Mouse (Mus musculus) heart, postnatal 10 days (tissue): ENCODE measurements around the gene Gm20503. TPM values are rescaled to one million over a fixed set of nuclear protein-coding genes. Genes with fewer than 3 reads are reported as not detected.

Source experiments
- DNase-seq, 2 experiments: peaks; one replicate each; pipeline ENCODE4 v3.0.0; 2021
- intact Hi-C: fragments of 180-260 bp; cut with DNase I; formaldehyde crosslinking; loops from one replicate; pipeline ENCODE4 v1.15.1; 2025
- total RNA-seq, 2 experiments: library from RNA; stranded (reverse); gene quantifications; 2 replicates each; pipeline ENCODE4 v1.2.3; 2021

Gene Gm20503
- total RNA-seq, 2 experiments from 2014 or later: 3.7 TPM

DNA sequence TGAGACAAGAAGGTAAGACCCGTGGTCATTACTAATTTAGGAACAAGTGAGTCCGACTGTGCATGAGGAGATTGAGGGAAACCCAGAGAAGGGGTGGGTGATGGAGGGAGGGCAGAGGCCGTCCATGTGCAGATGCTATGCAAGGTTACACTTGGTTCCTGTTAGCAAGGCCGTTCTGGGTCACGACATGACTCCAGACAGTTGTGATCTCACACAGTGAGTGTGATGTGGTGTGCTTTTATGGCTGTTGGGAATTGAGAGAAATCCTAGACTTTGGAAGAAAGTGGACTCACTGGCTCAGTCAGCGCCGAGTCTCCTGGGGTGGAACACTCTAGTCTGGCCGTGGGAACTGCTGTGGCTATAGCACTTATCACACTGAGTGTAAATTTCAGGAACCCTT is 3.2 kb downstream of the Gm20503 start:
- peak in 1 of 2 experiments; percentile 8 for DNase-seq
- intact Hi-C loops: no loop called here

DNA sequence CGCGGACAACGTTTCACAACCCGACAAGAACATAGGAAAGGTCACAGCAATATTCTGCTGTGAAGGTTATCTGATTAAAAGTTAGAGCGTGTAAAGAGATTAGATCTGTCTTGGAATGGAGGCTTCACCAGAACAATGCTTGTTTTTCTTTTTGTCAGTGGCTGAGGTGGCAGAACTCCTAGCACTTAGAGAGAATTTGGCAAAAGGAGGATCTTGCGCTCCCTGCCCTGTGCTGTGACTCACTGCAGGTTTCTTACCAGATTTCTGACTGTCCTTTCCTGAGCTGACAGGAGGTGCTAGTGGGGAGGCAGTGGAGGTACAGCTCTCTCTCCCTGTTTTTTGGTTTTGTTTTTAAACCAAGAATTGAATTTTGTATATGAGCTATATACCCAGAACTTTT is 4.0 kb downstream of the Gm20503 start:
- intact Hi-C loops: no loop called here
- no peak for DNase-seq

DNA sequence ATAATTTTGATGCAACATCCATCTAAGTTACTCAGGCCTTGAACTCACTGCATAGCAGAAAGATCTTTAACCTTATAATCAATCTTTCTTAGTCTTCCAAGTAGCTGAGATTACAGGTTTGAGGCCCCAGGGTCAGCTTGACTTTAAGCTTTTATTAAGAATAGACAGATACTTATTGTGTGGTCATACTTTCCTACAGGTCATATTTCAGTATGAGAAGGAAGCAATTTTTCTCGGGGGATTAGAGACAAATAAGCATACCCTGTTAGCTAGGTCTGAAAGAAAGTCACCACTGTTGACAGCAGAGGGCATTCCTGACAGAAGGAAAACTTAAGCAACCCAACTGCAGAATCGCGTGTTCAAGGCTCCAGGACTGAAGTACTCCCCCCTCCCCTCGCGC is 5.0 kb downstream of the Gm20503 start:
- DNase-seq: no peak
- intact Hi-C loops: no loop called here

DNA sequence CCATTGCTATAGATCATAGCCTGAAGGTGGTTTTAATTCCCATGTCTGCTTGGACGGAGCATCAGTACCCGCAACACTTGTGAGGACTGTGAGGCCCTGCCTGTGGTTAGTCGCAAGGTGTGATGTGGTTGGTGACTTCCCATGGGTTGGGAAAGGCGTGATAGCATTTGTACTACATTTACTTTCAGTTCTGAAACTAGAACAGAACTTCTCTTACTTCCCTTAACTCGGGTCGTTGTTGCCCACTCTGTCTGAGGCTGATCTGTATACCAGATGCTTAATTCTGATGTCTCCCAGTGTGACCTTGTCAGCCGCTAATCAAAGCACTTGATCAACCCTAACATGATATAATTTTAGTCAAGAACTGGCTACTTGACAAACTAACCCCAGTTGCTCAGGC is 6.2 kb downstream of the Gm20503 start:
- no peak for DNase-seq
- intact Hi-C loops: no loop called here

DNA sequence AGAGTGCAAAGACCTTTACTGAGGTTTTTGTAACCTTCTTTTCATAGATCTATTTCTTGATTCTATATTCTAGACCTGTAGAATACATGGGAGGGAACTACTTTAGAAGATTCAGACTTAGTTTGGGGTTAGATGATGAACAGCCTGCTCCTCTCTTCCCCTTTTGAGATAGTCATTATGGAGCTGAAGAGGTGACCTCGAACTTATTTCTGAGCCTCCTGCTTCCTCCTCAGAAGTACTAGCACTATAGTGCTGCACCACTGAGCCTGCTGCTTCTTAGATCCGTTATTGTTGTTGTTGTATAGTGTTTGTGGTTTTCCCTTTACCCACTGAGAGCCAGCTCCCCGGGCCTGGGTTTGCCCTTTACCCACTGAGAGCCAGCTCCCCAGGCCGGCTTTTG is 6.7 kb downstream of the Gm20503 start:
- intact Hi-C loops: no loop called here
- DNase-seq: no peak

DNA sequence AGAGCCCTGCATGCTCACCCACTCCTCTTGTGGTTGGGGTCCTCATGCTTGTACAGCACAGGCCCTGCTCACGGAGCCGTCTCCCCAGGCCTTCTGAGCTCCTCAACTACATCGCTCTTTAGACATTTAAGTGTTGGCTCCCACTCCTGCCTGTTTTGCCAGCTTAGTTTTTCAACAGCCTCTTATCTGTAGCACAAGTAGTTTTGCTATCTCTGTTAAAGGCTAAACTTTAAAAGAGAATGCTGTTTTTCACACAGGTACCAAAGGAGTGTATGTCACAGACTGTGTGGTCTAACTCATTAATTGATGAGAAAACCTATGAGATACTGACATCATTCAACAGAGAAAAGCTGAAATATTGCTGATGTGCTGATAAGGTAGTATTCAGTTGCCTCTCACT is 8.4 kb downstream of the Gm20503 start:
- intact Hi-C loops: no loop called here
- DNase-seq: no peak

DNA sequence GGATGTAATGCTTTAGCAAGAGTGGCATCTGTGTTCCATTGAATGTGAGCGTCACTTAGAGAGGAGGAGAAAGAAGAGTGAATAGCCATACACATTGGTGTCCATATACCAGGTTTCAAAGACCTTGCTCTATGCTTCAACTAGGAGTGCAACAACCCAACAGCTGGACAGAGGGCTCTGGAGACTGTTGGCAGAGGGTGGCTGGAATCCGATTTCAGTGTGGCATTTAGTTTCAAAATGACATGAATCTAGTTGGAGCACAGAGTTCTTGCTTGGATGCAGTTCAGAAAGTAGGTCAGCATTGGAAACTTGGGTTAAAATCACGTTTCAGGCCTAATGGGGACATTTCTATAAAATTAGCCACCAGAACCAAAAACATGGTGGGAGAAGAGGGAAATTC is 12.2 kb downstream of the Gm20503 start:
- intact Hi-C loops: no loop called here

DNA sequence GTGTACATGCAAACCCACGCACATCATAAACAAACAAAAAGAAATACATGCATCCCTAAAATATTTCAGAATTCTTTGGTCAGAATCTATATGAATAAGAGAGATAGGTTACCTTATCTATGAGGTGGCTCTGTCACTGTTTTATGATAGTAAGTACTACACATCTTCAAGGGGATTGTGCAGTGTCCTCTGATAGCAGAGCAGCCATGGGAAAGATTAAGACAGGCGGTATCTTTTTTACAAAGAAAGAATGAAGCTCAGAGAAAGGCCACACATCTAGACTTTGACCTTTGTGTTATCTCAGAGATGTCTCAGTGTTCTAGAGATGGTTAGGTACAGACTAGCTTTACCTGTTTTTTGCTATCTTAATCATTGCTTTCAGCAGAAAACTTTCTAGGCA is 13.9 kb downstream of the Gm20503 start:
- DNase-seq: no peak
- intact Hi-C loops: no loop called here

More for the DNA sequence above, 12.2 kb downstream of the Gm20503 start:
- no peak for DNase-seq

DNA sequence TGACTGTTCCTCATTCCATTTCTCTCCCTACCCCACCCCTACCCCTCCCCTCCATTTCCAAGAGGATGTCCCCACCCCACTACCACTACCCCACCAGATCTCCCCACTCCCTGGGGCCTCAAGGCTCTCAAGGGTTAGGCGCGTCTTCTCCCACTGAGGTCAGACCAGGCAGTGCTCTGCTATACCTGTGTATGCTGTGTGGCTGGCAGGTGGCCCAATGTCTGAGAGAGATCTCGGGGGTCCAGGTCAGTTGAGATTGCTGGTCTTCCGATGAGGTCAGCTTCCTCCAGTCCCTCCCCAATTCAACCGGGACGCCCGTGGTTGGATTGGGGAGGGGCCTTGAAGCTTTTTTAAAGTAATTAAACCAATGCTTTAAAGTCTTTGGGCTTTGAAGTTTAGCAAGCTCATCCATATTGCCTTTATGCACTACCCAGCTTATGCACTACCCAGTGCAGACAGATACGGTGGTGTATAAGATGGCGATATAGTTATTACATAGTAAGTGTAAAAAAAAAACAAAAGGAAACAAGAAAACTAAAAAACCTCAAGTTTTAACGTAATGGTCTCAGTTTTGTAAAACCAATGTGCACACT is 31.4 kb downstream of the Gm20503 start:
- intact Hi-C loops: loop anchor here (2.0 kb wide), 1 partner anchor 30 kb away; no protein-coding TSS in a partner anchor
- DNase-seq: no peak

DNA sequence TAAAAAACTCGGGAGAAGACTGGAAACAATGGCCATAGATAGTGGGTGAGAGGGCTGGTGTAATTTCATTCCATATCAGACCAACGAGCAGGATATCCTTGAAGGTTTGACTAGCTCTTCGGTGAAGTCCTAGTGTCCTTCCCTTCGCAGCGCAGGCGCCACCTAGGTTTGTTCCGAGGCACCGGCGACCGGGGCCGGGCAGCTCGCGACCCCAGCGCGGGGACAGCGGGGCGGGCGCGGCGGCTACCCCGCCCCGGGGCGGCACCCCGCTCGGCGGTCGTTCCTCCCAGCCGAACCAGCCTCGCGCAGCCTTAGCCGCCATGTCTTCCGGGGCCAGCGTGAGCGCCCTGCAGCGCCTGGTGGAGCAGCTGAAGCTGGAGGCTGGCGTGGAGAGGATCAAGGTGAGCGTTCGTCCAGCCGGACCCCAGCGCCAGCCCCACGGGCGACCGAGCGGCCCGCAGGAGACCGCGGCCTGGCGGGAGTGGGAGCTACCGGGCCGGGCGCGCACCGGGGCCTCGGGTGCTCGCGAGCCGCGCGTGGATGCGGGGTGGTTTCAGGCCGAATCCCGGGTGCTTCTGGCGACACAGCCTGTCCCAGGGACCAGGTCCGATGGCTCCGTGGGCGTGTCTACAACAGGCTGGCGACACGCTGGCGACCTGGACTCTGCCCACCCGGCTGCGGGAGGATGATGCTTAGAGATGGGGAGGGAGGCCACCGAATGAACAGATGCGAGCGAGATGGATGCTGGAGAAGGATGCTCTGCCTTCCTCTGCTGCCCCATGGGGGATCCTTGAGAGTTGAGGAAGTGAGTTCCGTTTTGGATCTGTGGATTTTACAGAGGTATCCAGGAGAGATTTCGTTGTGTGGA is 32.1 kb downstream of the Gm20503 start, which contains the start of gene Gng10:
Gng10 (plus strand) TSS at position 171 of the 868 bp plus-strand sequence.
- intact Hi-C loops: loop anchor here (2.0 kb wide), 1 partner anchor 30 kb away; no protein-coding TSS in a partner anchor
- peak; percentile 79 to 80 for DNase-seq

DNA sequence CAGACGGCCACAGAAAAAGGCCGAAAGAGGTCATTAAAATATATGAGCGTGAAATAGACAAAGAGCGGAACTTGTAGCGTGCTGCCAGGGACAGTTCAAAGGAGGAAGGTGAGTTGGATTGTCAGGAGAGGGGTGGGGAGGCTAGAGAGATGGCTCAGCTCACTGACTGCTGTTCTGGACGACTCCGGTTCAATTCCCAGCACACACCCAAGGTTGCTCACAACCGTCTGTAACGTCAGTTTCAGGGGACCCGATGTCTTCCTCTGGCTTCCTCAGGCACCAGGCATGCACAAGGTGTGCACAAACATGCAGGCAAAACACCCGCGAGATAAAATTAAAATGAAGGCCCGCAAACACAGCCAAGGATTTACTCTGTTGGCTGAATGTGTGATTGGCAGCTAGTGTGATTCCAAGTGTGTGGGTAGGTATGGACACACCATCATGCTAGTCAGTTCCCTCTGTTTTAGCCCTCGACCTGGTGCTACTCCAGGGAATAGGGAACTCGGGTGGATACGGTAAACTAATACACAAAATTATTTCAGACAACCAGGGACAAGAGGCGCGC is 32.9 kb downstream of the Gm20503 start:
- DNase-seq: no peak
- intact Hi-C loops: loop anchor here (1.0 to 2.0 kb wide), 2 partner anchors 31 to 51 kb away; no protein-coding TSS in a partner anchor

DNA sequence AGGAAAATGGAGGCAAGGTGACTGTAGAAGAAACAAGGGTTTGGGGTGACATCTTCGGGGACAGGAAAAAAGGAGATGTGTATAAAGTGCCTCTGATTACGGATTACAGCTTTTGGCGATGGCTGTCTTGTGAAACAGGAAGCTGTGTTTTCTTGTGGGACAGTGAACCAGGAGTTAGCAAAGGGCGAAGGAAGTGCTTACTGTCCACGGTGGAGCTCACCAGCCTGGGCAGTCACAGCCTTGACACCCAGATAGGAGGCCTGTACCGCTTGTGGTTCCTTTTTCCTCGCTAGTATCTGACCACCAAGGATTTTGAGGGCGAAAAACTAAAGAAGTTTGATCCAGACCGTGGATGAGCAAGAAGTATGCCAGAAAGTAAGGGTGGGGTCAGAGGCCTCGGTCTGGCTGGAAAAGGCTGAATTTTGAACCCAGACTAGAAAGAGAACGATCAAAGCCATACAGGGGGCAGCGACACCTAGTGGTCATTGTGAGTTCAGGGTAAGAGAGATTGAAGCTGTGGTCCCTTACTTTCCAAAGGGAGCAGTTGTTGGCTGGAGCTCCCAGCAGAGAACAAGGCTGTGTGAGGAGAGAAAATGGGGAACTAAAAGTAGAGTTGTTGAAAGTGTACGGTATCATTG is 33.6 kb downstream of the Gm20503 start:
- intact Hi-C loops: loop anchor here (1.0 kb wide), 1 partner anchor 51 kb away; no protein-coding TSS in a partner anchor
- DNase-seq: peak; percentile 81 to 87

DNA sequence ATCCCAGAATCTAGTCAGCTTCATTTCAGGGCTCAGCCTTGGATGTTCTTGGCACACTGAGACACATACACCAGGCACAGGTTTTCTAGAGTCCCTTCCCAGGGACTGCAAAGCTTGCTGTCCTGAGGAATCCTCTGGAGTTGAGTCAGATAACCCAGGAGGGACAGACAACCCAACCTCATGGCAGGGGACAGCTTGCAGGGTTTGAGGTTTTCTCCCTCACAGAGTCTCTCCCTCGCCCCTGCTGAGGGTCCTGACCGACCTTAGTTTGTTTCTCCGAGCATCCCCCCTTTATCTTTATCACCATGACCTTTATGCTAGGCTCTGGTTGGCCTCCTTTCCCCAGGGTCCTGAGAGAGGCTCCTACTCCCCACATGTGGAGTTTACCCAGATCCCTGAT is 34.5 kb downstream of the Gm20503 start:
- intact Hi-C loops: no loop called here
- no peak for DNase-seq

DNA sequence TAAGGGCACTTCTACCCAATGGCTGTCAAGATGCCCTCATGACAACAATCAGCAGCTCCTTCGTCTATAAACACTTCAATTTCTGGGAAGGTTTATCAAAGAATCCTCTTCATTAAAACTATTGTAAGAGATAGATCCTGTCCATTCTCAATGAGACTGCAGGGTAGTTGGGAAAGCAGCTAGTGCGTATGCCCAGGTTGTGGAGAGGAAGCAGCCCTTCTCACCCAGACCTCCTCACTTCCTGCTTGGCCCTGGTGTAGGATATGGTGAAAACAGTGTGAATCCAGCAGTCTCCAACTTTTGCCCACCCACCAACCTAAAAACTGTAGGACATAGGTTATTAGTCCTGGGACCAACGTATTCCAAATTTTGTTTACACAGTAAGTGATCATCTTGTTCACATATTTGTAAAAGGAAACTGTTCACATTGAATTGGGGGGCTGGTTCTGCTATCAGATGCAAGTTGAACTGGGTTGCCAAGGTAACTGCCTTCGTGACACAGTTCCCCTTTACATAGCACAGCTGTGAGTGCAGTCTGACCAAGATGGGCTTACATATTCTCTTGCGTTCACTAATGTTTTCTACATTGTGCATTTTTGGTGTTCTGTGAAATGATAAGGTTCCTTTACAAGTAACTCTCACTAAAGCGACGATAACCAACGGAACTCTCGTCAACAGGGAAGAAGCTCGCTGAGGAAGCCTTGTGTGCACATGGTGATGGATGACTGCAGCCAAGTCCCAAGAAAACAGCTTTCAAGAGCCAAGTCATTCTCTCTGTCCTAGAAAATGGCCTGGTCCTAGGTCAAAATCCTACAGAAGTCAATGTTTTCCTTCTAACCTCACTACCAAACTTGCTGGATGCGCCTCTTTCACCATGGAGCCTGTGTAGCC is 37.6 kb downstream of the Gm20503 start:
- intact Hi-C loops: no loop called here
- DNase-seq: no peak

DNA sequence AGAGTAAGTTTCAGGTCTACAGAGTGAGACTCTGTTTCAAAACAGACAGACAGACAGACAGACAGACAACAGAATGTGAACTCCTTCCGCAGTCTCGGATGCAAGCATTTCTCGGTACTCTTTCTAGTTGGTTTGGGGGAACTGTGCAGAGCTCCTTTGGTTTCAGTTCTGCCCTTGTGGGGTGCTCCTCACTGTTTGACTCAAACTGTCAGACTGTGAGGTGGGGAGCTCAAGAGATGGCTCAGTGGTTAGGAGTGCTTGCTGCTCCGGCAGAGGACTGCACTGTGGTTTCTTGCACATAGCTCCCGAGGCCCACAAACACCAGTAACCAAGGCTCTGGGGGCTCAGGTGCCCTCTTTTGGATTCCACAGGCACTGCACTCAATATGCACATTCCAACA is 40.1 kb downstream of the Gm20503 start:
- DNase-seq: no peak
- intact Hi-C loops: no loop called here

DNA sequence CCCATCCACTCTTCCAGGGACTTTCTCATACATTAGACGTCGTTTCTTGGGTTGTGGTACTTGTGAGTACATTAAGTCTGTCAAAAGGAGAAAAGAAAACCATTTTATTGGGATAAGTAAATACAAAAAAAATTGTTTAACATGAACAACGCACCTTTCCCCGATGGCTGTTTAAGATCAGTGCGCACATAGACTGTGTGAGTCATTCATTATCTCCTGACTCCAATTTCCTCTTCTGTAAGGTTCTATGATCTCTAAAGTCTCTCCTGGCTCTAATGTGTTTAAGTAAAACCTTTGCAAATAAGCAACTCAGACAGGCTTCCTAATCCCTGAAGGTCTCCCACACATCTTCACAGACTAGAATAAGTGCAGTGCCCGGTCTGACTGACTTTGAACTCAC is 40.9 kb downstream of the Gm20503 start:
- DNase-seq: no peak
- intact Hi-C loops: no loop called here

DNA sequence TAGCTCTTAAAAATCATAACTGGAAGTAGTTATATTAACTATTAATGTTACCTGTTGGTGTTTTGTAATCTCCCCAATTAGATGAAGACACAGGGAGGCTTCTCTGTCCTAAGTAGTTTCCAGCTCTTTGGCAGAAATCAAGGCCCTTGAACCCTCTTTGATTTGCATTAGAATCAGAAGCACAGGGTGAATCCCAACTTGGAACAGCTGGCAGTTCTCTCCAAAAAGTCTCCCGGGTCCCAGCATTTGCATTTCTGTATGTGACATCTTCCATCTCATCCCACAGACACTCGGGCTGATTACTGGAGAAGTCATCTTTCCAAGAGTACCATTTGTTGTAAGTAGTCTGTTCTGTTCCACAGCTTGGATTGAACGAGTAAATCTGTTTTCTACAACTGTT is 44.2 kb downstream of the Gm20503 start:
- intact Hi-C loops: no loop called here
- no peak for DNase-seq

DNA sequence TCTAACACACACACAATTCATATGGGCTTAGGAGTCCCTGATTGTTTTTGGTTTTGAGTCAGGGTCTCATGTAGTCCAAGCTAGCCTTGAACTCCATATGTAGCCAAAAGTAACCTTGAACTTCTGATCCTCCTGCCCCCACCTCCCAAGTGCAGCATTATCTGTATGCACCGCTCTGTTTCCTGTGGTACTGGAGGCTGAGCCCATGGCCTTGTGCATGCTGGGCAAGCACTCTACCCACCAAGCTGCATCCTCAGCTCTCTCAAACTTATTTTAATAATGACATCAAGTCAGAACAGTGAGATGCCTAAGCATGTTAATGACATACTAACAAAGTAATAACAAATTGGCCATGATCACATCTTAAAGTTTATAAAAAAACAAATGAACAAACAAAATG is 48.1 kb downstream of the Gm20503 start:
- DNase-seq: no peak
- intact Hi-C loops: no loop called here

DNA sequence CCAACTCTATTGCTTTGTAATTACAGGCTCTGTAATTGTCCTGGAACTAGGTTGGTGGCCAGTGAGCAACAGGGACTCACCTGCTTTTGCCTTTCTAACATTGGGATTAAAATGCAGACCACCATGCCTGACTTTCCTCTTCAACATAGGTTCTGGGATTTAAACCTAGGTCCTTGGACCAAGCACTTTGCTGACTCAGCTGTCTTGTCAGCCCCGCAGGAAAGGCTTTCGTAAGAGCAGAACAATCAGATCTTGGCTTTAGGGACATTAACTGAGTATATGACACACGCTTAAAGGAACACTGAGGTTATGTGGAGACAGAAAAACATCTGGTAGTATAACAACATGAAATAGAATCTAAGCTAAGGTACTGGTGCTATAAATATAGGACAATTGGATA is 54.9 kb downstream of the Gm20503 start:
- intact Hi-C loops: no loop called here
- no peak for DNase-seq

DNA sequence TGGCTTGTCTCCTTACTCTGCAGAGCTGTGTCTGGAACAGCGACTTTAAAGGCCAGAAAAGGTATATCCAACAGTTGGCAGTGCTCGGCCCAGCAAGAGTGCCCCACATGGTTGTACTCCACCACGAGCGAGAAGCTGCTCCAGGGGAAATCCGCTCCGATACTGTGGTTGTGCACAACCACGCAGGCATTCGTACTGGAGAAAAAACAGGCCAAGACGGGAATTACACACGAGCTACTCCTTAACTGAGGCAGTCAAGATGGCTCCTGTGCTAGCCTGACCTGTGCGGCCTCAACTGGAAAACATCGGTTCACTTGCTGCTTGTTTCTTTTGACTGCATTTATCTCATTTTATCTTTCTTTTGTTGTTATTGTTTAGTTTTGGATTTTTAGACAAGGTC is 59.5 kb downstream of the Gm20503 start:
- intact Hi-C loops: no loop called here
- DNase-seq: no peak
